Mouse (Mus musculus) kidney, postnatal 14 days (tissue): ENCODE measurements around the gene Plekho2.
A peak's percentile ranks its signal among the peaks of the same experiment; 100 is the strongest.

Source experiments
- DNase-seq: peaks from one replicate; pipeline ENCODE4 v3.0.0; 2022; ENCODE audit warnings: mixed read lengths

The Plekho2 gene

DNA sequence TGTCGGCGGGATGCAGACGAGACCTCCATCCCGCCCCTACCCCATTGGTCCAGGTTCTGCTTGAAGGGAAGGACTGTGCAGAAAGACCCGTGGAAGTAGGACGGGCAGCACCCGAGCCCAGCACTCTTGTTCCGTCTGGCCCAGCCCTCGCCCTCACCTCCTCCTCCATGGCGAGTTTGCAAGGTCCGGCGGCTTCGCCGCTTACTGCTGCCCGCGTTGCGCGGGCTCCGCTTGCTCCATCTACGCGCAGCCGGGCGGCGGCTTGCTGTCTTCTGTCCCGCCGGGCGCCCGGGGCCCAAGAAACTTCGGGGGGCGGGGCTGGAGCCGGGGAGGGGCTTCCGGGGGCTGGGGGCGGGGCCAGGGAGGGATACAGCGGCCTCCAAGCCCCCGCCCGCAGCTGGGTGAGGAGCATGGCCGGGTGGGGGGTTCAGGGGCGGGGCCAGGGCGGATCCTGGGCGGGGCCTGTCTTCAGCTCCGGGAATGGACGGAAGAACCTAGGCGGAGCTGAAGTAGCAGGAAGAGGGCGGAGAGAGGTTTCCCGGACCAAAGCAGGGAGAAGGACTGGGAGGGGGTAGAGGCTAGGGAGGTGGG is at the start of gene Plekho2:
Plekho2 (minus strand) TSS at position 260 of the 591 bp plus-strand sequence.
- DNase-seq = peak; percentile 97

DNA sequence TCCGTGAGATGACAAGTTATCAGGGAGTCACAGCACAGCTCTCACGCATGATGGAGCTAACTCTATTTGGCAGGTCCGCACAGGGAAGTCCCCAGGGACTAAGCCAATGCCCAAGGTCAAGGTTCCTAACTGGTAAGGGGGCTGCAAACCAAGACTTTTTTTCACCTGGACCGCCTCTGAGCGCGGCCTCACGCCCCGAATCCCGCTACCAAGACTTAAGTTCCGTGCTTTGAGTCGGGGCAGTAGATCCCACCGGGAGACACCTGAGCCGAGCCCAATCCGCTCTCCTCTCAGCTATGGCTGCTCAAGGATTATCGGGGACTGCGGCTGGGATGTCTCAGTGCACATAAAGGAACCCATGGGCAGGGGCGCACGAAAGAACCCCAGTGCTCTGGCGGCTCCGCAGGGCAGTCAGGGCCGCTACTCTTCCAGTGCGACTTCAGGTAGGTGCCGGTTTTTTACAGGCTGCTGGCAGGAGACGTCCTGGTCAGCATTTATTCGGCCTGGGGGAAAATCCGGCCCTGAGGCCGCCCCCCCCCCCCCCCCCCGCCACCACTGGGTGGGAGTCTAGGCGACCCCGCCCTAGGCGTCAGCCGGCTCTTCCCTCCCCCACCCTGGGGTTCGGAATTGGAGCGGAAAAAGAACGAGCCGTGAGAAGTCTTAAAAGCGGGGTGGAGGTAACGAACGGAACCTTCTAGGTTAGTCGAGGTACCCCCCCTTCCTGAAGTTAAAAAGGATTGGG is 49.4 kb upstream of the Plekho2 start, which contains the start of gene Rbpms2:
Rbpms2 (plus strand) TSS at position 624 of the 742 bp plus-strand sequence.
- DNase-seq = peak; percentile 77

DNA sequence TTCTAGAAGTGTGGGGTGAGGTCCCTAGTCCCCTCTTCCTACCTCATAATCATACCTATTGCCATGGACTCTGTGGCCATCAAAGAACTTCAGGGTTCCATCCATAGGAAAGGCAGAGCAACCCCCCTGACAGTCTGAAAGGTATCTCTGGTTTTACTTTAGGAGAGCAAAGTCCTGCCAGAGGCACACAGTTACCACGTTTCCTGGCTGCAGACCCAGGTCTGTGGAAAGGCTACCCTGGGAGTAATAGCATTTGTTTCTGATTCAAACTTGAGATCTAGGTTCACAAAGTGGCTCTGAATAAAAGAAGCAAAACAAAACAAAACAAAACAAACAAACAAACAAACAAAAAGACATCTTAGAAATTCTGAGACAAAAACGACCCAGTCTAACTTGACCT is 44.4 kb upstream of the Plekho2 start:
- no peak for DNase-seq

- DNase-seq = no peak
Observed at GRCm38 (mm10) chr9:65622826-65623225, 43.0 kb upstream of the Plekho2 start.

DNA sequence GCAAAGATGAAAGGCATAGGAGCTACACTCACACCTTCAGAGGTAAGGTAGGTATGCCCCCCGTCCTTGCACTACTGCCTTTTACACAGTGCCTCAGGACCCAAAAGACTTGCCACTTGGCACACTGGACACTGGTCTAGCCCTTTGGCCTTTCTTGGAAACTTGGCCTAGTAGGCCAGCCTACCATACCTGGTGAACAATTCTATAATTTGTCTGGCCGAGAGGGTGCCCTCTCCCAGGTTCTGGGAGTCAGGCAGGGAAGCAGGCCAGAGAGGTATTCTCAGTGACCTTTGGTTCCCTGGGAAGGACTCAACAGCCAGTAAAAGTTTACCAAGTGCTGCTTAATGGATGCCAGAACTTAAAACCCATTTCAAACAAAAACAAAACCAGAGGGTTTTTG is 41.8 kb upstream of the Plekho2 start:
- peak; percentile 73 for DNase-seq

DNA sequence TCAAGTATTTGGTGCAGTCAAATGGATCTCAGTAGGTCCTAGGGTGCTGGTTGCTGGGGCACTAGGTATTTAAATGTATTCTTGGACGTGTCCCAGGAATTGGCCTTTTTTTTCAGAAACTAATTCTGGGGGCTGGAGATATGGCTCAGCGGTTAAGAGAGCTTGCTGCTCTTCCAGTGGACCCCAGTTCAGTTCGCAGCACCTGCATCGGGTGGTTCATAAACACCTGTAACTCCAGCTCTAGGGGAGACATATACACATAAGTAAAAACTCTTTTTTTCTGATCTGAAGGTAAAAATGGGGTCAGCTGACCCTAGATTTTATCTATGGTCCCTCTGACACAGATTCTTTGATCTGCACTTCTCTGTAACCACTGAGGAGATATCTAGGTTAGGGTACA is 41.4 kb upstream of the Plekho2 start:
- DNase-seq = no peak

GRCm38 (mm10) chr9:65619311-65619710 is 39.5 kb upstream of the Plekho2 start:
- no peak for DNase-seq

DNA sequence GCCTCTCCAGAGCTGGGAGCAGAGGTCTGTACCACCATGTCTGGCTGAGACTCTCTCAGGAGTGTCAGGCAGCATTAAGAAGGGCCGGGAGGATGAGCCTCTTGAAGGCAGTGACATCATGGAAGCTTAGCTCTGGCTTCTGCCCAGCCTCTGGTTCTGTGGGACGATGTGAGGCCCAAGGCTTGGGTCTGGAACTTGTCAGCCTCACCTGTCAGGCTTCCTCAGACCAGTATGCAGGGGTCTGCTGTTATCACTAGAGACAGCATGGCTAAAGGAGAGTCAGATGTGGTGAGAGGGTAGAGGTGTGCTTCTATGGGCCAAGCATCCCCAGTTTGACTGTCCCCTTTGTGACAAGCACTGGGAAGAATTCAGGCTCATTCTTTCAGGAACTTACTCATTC is 33.3 kb upstream of the Plekho2 start:
- no peak for DNase-seq

DNA sequence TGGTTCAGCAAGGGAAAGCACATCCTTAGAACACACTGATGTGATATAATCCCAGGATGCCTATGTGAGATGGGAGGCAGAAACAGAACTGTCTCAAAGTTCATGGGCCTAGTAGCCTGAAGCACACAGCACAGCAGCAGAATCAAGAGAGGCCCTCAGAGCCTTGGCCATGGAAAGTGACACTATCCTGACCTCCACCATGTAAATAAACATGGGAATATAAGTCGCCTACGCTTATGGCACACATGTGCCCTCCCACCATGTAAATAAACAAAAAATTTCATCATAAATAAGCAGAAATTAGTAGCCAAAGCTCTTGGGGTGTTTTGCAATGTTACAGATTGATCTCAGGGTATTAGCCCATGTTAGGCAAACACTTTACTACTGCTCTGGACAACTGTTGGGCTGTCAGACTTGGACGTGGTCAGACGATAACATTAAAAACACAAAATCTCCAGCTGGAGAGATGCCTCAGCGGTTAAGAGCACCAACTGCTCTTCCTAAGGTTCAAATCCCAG is 32.2 kb upstream of the Plekho2 start:
- no peak for DNase-seq

DNA sequence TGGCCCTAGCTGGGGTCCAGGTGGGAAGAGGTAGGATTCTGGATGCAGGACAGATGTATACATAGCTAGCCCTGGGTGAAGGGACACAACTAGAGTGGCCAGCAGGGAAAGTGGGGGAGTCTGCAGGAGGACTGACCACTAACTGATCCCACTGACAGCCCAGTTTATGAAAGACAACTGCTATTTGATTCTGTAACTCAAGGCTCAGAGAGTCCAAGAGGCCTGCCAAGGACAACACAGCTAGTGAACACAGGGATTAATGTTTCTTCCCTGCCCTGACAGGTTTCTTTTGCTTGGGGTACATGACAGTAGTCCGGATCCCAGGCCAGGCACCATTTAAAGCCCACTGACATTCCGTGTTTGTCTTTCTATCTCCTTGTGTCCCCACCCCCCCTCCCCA is 27.3 kb upstream of the Plekho2 start:
- no peak for DNase-seq

GRCm38 (mm10) chr9:65606321-65607109 is 26.7 kb upstream of the Plekho2 start:
- DNase-seq = no peak

DNA sequence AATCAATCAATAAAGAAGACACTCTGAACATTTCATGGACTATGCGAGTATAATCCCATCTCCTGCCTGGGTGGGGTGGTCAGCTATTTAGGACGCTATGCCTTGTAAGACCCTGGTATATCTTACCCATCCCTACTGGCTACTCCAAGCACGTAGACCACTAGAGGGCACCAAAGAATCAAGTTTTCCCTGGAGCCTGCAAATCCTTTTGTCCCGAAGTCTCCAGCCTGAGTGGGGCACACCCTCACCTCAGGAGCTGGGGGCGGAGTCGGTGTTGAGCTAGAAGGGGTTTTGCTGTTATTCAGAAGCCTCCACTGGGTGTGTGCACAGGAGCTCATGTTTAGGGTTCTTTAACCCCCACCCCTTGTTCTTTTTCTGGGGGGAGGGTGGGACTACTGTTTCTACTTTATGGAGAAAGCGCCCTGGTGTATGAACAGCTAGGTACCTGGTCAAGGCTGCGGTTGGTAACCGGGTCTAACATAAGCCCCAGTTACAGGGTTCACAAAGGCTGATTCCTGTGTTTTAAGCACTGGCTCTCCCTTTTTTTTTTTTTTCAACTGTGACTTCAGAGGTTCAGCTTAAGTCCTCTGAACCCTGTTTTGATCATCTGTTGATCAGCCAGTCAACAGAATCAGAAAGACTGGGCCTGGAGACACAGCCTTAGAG is 25.8 kb upstream of the Plekho2 start:
- peak; percentile 80 for DNase-seq

- peak; percentile 17 for DNase-seq
Observed at GRCm38 (mm10) chr9:65603401-65604102, 23.7 kb upstream of the Plekho2 start.

- no peak for DNase-seq
Observed at GRCm38 (mm10) chr9:65600951-65601350, 21.1 kb upstream of the Plekho2 start.

- peak; percentile 71 for DNase-seq
Observed at GRCm38 (mm10) chr9:65598765-65599249, 19.0 kb upstream of the Plekho2 start.

DNA sequence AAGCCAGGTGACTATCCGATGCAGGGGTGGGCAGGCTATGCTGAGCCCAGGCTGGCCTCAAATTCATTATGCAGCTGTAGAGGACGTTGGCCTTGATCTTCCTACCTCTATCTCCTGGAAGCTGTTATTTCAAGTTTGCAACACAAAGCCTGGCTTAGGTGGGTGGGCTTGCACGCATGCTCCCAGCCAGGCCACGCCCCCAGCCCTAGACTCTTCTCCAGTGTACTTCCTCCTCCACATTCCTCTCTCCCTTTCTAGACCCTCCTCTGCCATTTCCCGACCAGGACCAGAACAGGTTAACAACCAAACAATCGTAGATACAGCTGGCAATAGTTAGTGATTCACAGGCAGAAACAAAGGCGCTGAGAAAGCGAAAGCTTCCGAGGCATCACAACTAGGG is 13.8 kb upstream of the Plekho2 start:
- DNase-seq = no peak

DNA sequence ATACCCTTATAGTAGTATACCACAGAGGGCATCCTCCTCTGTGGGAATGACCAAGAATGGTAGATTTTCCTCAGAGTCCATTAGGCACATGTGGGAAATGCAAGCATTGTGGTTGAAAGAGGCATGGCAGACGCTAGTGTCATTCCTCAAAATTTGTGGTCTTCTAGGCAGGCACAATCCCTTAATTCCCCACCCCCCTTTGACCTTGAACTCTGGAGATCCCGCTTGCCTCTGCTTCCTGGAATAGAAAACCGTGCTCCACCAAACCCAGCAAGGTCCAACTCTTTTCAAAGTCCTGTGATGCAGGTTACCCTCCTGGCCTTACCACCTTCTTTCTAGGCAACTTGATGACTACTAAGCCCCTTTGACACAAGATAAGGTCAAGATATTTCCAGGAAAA is 12.9 kb upstream of the Plekho2 start:
- no peak for DNase-seq

DNA sequence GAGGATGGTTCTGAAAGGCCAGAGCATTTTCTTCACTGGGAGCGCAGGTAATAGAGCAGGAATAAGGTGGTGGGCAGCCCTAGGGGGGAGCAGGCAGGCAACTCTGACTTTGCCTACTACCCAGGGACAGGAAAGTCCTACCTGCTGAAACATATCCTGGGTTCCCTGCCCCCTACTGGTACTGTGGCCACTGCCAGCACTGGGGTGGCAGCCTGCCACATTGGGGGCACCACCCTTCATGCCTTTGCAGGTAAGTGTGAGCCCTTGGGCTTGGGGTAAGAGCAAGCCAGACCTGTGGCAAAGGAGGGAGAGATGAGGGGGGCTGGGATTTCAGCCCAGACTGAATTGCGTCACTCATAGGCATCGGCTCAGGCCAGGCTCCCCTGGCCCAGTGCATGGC is 9.3 kb upstream of the Plekho2 start:
- DNase-seq = no peak

GRCm38 (mm10) chr9:65587573-65588358 is 7.9 kb upstream of the Plekho2 start:
- peak; percentile 38 for DNase-seq

DNA sequence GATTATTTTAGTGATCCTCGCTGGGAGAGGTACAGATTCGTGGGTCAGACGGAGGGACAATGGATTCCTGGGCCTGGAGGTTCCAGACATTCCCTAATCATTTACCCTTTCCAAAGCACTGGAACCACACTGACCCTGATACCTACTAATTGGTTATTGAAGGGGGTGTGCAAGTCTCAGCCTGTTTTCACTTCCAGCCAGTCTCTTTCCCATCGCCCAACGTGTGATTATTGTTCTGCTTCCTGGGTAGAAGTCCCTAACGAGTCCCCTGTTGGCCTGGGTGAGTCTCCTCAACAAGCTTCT is 7.4 kb upstream of the Plekho2 start:
- DNase-seq = no peak
